Mouse (Mus musculus): ENCODE results near the gene Papss1. TPM values are rescaled to one million over a fixed set of nuclear protein-coding genes. Genes with fewer than 3 reads are reported as not detected.
"Not testable (repeated sequence)": the region's sequence is repeated elsewhere in the genome, so short reads cannot be mapped to it uniquely, and the experiment has no call there.

The Papss1 gene
- polyA plus RNA-seq, 1 experiment from 2014 or later = 41.9 TPM

GRCm38 (mm10) chr3:131524779-131525178, 39.8 kb upstream of the Papss1 start:
- Histone ChIP-seq H3K4me3 (ENCODE audit: control insufficient read depth in 1 of 2, insufficient read depth in 1 of 2, low read depth in 1 of 2, low read length in 2 of 2) (no peak overlapping the region), H3K27ac (replicated peaks in 1 of 2; ENCODE audit: control insufficient read depth in 1 of 2, insufficient read depth in 1 of 2, low read depth in 2 of 2, low read length in 2 of 2) (no peak overlapping the region), H3K9me3 (ENCODE audit: control insufficient read depth, low read length) (no peaks in the 10 kb centered on the region), H3K27me3 (ENCODE audit: control insufficient read depth, insufficient read depth, low read length) (no peaks in the 10 kb centered on the region), H3K36me3 (ENCODE audit: control insufficient read depth, insufficient read depth, low read length) (no peaks in the 10 kb centered on the region), H3K4me1 (ENCODE audit: control insufficient read depth in 2 of 2, insufficient read depth in 2 of 2, low read length in 2 of 2) (no peaks in the 10 kb centered on the region), H3K4me2 (ENCODE audit: low read length) (no peak overlapping the region), H3K9ac (ENCODE audit: low read length) (no peak overlapping the region)
- ATAC-seq (ENCODE audit: insufficient number of reproducible peaks, insufficient read depth, low FRiP score, low read depth) = no peak
- WGBS = 21% methylated on average over 11 of the region's 11 CpGs

GRCm38 (mm10) chr3:131525229-131525628, 39.3 kb upstream of the Papss1 start:
- Histone ChIP-seq H3K9ac (ENCODE audit: low read length) (no peak overlapping the region), H3K4me2 (ENCODE audit: low read length) (no peak overlapping the region), H3K9me3 (ENCODE audit: control insufficient read depth, low read length) (no peaks in the 10 kb centered on the region), H3K36me3 (ENCODE audit: control insufficient read depth, insufficient read depth, low read length) (no peaks in the 10 kb centered on the region), H3K27me3 (ENCODE audit: control insufficient read depth, insufficient read depth, low read length) (no peaks in the 10 kb centered on the region), H3K4me3 (ENCODE audit: control insufficient read depth in 1 of 2, insufficient read depth in 1 of 2, low read depth in 1 of 2, low read length in 2 of 2) (no peak overlapping the region), H3K4me1 (ENCODE audit: control insufficient read depth in 2 of 2, insufficient read depth in 2 of 2, low read length in 2 of 2) (no peaks in the 10 kb centered on the region), H3K27ac (replicated peaks in 1 of 2; ENCODE audit: control insufficient read depth in 1 of 2, insufficient read depth in 1 of 2, low read depth in 2 of 2, low read length in 2 of 2) (no peak overlapping the region)
- 59% methylated on average over 3 of the region's 3 CpGs for WGBS
- no peak for ATAC-seq (ENCODE audit: insufficient number of reproducible peaks, insufficient read depth, low FRiP score, low read depth)

GRCm38 (mm10) chr3:131541244-131541942, 23.2 kb upstream of the Papss1 start:
- WGBS = 96% methylated on average over 13 of the region's 13 CpGs

GRCm38 (mm10) chr3:131547562-131547961, 17.0 kb upstream of the Papss1 start:
- H3K4me2 ChIP-seq (ENCODE audit: low read length); H3K9me3 ChIP-seq (ENCODE audit: control insufficient read depth, low read length); H3K9ac ChIP-seq (ENCODE audit: low read length); H3K36me3 ChIP-seq (ENCODE audit: control insufficient read depth, insufficient read depth, low read length); H3K27me3 ChIP-seq (ENCODE audit: control insufficient read depth, insufficient read depth, low read length); ATAC-seq (ENCODE audit: insufficient number of reproducible peaks, insufficient read depth, low FRiP score, low read depth); H3K4me3 ChIP-seq (ENCODE audit: control insufficient read depth in 1 of 2, insufficient read depth in 1 of 2, low read depth in 1 of 2, low read length in 2 of 2); H3K27ac ChIP-seq (replicated peaks in 1 of 2; ENCODE audit: control insufficient read depth in 1 of 2, insufficient read depth in 1 of 2, low read depth in 2 of 2, low read length in 2 of 2); H3K4me1 ChIP-seq (ENCODE audit: control insufficient read depth in 2 of 2, insufficient read depth in 2 of 2, low read length in 2 of 2): not testable (repeated sequence)
- WGBS = 94% methylated on average over 17 of the region's 17 CpGs

More at GRCm38 (mm10) chr3:131541244-131541942, 23.2 kb upstream of the Papss1 start:
- Histone ChIP-seq H3K4me3 (ENCODE audit: control insufficient read depth in 1 of 2, insufficient read depth in 1 of 2, low read depth in 1 of 2, low read length in 2 of 2) (no peak overlapping the region), H3K9ac (ENCODE audit: low read length) (no peak overlapping the region), H3K9me3 (ENCODE audit: control insufficient read depth, low read length) (0 out of 2 replicates have a peak, but pooled peaks cover 7% of the 10 kb centered on the region), H3K27me3 (ENCODE audit: control insufficient read depth, insufficient read depth, low read length) (no peaks in the 10 kb centered on the region), H3K36me3 (ENCODE audit: control insufficient read depth, insufficient read depth, low read length) (no peaks in the 10 kb centered on the region), H3K4me2 (ENCODE audit: low read length) (no peak overlapping the region), H3K4me1 (ENCODE audit: control insufficient read depth in 2 of 2, insufficient read depth in 2 of 2, low read length in 2 of 2) (no peaks in the 10 kb centered on the region), H3K27ac (replicated peaks in 1 of 2; ENCODE audit: control insufficient read depth in 1 of 2, insufficient read depth in 1 of 2, low read depth in 2 of 2, low read length in 2 of 2) (no peak overlapping the region)
- ATAC-seq (ENCODE audit: insufficient number of reproducible peaks, insufficient read depth, low FRiP score, low read depth) = no peak

- H3K4me1 ChIP-seq (ENCODE audit: control insufficient read depth in 2 of 2, insufficient read depth in 2 of 2, low read length in 2 of 2) = no peaks in the 10 kb centered on the region
- no peak overlapping the region for H3K9ac ChIP-seq (ENCODE audit: low read length)
- no peak for ATAC-seq (ENCODE audit: insufficient number of reproducible peaks, insufficient read depth, low FRiP score, low read depth)
- H3K9me3 ChIP-seq (ENCODE audit: control insufficient read depth, low read length) = no peaks in the 10 kb centered on the region
- WGBS = 70% methylated on average over 4 of the region's 4 CpGs
- H3K27ac ChIP-seq (replicated peaks in 1 of 2; ENCODE audit: control insufficient read depth in 1 of 2, insufficient read depth in 1 of 2, low read depth in 2 of 2, low read length in 2 of 2) = no peak overlapping the region
- H3K4me3 ChIP-seq (ENCODE audit: control insufficient read depth in 1 of 2, insufficient read depth in 1 of 2, low read depth in 1 of 2, low read length in 2 of 2) = no peak overlapping the region
- H3K36me3 ChIP-seq (ENCODE audit: control insufficient read depth, insufficient read depth, low read length) = no peaks in the 10 kb centered on the region
- H3K27me3 ChIP-seq (ENCODE audit: control insufficient read depth, insufficient read depth, low read length) = no peaks in the 10 kb centered on the region
- H3K4me2 ChIP-seq (ENCODE audit: low read length) = no peak overlapping the region
Observed at GRCm38 (mm10) chr3:131550046-131550445, 14.5 kb upstream of the Papss1 start.

GRCm38 (mm10) chr3:131552349-131553254, 12.0 kb upstream of the Papss1 start:
- H3K9me3 ChIP-seq (ENCODE audit: control insufficient read depth, low read length) = no peaks in the 10 kb centered on the region
- WGBS = 35% methylated on average over 9 of the region's 9 CpGs
- no peaks in the 10 kb centered on the region for H3K36me3 ChIP-seq (ENCODE audit: control insufficient read depth, insufficient read depth, low read length)
- H3K27ac ChIP-seq (replicated peaks in 1 of 2; ENCODE audit: control insufficient read depth in 1 of 2, insufficient read depth in 1 of 2, low read depth in 2 of 2, low read length in 2 of 2) = no peak overlapping the region
- no peak overlapping the region for H3K4me2 ChIP-seq (ENCODE audit: low read length)
- no peaks in the 10 kb centered on the region for H3K4me1 ChIP-seq (ENCODE audit: control insufficient read depth in 2 of 2, insufficient read depth in 2 of 2, low read length in 2 of 2)
- H3K9ac ChIP-seq (ENCODE audit: low read length) = no peak overlapping the region
- no peak overlapping the region for H3K4me3 ChIP-seq (ENCODE audit: control insufficient read depth in 1 of 2, insufficient read depth in 1 of 2, low read depth in 1 of 2, low read length in 2 of 2)
- ATAC-seq (ENCODE audit: insufficient number of reproducible peaks, insufficient read depth, low FRiP score, low read depth) = no peak
- no peaks in the 10 kb centered on the region for H3K27me3 ChIP-seq (ENCODE audit: control insufficient read depth, insufficient read depth, low read length)

GRCm38 (mm10) chr3:131555771-131556170, 8.8 kb upstream of the Papss1 start:
- H3K27ac ChIP-seq (replicated peaks in 1 of 2; ENCODE audit: control insufficient read depth in 1 of 2, insufficient read depth in 1 of 2, low read depth in 2 of 2, low read length in 2 of 2) = no peak overlapping the region
- no peak for ATAC-seq (ENCODE audit: insufficient number of reproducible peaks, insufficient read depth, low FRiP score, low read depth)
- no peaks in the 10 kb centered on the region for H3K36me3 ChIP-seq (ENCODE audit: control insufficient read depth, insufficient read depth, low read length)
- no peak overlapping the region for H3K9ac ChIP-seq (ENCODE audit: low read length)
- H3K4me3 ChIP-seq (ENCODE audit: control insufficient read depth in 1 of 2, insufficient read depth in 1 of 2, low read depth in 1 of 2, low read length in 2 of 2) = no peak overlapping the region
- H3K4me1 ChIP-seq (ENCODE audit: control insufficient read depth in 2 of 2, insufficient read depth in 2 of 2, low read length in 2 of 2) = no peaks in the 10 kb centered on the region
- no peaks in the 10 kb centered on the region for H3K9me3 ChIP-seq (ENCODE audit: control insufficient read depth, low read length)
- no peaks in the 10 kb centered on the region for H3K27me3 ChIP-seq (ENCODE audit: control insufficient read depth, insufficient read depth, low read length)
- no peak overlapping the region for H3K4me2 ChIP-seq (ENCODE audit: low read length)
